Mouse (Mus musculus): ENCODE data around the gene Lemd1. TPM values are rescaled to one million over a fixed set of nuclear protein-coding genes. Genes with fewer than 3 reads are reported as not detected.

Gene Lemd1
- polyA plus RNA-seq, 1 experiment from 2014 or later: 0.32 TPM

DNA sequence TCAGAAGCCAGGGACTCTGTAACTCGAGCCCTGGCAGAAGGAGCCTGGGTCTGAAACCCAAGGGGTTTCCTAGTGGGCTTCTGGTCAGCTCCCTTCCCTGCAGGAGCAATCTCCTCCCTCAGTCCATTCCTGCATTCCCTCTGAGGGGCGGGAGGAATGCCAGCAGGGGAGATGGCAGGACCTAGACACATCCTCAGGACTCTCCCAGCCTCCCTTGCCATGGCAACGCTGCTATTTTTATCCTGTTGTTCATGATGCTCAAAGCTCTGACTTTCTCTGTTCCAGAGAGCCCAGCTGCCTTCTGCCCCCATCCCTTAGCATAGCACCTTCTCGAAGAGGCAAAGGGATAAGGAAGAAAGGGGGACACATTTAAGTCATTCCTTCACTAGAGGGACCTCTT, 16.9 kb downstream of the Lemd1 start:
- no peak for ATAC-seq (ENCODE audit: low FRiP score, low TSS enrichment)
- 17% methylated on average over 4 of the region's 4 CpGs for WGBS

DNA sequence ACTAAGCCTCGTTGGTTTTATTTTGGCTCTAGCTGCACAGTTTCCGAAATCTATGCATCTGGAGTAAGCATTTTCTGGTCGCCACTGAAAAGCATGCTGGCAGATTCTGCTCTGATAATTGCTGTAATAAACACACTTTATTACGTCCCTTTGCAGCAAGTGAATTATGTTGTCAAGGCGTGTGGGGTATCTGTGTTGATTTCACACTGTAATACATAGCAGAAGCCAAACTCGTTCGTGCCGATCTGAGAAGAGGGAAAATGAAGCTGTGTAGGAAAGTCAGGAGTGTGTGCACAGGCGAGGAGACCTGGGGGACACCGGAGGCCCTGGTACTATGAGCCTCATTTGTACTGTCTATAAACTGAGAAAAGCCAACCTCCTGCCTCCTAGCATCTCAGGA, 18.2 kb downstream of the Lemd1 start:
- peaks cover 22% of the 10 kb centered on the region for H3K4me1 ChIP-seq (ENCODE audit: insufficient read depth, low read length)
- WGBS: 34% methylated on average over 10 of the region's 10 CpGs
- H3K9ac ChIP-seq (replicated peaks; ENCODE audit: low read length): no peak overlapping the region
- no peak for ATAC-seq (ENCODE audit: low FRiP score, low TSS enrichment)
- H3K4me3 ChIP-seq (ENCODE audit: low read length): no peak overlapping the region
- H3K9me3 ChIP-seq (ENCODE audit: low read length): no peaks in the 10 kb centered on the region
- no peak overlapping the region for H3K4me2 ChIP-seq (replicated peaks; ENCODE audit: low read depth, low read length)
- peaks cover 7% of the 10 kb centered on the region; the same call in 1 of the 2 replicates for H3K27me3 ChIP-seq (ENCODE audit: insufficient read depth, low read length)
- H3K27ac ChIP-seq (ENCODE audit: low read length): no peak overlapping the region
- H3K36me3 ChIP-seq (ENCODE audit: insufficient read depth, low read length): no peaks in the 10 kb centered on the region

More for the DNA sequence above, 16.9 kb downstream of the Lemd1 start:
- Histone ChIP-seq H3K27me3 (ENCODE audit: insufficient read depth, low read length) (peaks cover 7% of the 10 kb centered on the region; the same call in 1 of the 2 replicates), H3K4me1 (ENCODE audit: insufficient read depth, low read length) (peaks cover 22% of the 10 kb centered on the region), H3K4me3 (ENCODE audit: low read length) (no peak overlapping the region), H3K4me2 (replicated peaks; ENCODE audit: low read depth, low read length) (no peak overlapping the region), H3K36me3 (ENCODE audit: insufficient read depth, low read length) (no peaks in the 10 kb centered on the region), H3K9ac (replicated peaks; ENCODE audit: low read length) (no peak overlapping the region), H3K27ac (ENCODE audit: low read length) (no peak overlapping the region), H3K9me3 (ENCODE audit: low read length) (no peaks in the 10 kb centered on the region)

- peaks cover 11% of the 10 kb centered on the region; the same call in 1 of the 2 replicates for H3K27me3 ChIP-seq (ENCODE audit: insufficient read depth, low read length)
- no peak overlapping the region for H3K9ac ChIP-seq (replicated peaks; ENCODE audit: low read length)
- peaks cover 15% of the 10 kb centered on the region for H3K4me1 ChIP-seq (ENCODE audit: insufficient read depth, low read length)
- no peak for ATAC-seq (ENCODE audit: low FRiP score, low TSS enrichment)
- no peaks in the 10 kb centered on the region for H3K36me3 ChIP-seq (ENCODE audit: insufficient read depth, low read length)
- no peaks in the 10 kb centered on the region for H3K9me3 ChIP-seq (ENCODE audit: low read length)
- WGBS: 26% methylated on average over 7 of the region's 7 CpGs
- no peak overlapping the region for H3K4me3 ChIP-seq (ENCODE audit: low read length)
- no peak overlapping the region for H3K27ac ChIP-seq (ENCODE audit: low read length)
- no peak overlapping the region for H3K4me2 ChIP-seq (replicated peaks; ENCODE audit: low read depth, low read length)
Observed at GRCm38 (mm10) chr1:132210922-132211321, 19.7 kb downstream of the Lemd1 start.

DNA sequence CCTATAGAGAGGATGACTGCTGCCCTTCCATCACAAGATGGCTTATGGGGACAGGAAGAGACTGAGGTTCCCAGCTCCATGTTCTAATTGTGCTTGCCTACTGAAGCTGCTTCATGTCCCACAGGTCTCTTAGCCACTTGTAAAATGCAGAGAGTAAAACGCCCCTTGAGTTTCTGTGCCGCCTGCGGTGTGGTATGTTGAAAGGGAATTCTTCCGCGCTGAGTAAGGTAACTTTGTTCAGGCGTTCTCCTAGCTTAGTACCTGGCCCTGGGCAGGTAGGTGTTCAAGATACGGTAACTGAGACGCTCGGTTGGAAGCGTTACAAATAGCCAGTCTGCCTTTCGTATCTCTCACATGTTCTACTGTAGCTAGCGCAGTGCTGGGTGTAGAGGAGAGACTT, 20.4 kb downstream of the Lemd1 start:
- H3K36me3 ChIP-seq (ENCODE audit: insufficient read depth, low read length): no peaks in the 10 kb centered on the region
- peaks cover 12% of the 10 kb centered on the region; the same call in 1 of the 2 replicates for H3K27me3 ChIP-seq (ENCODE audit: insufficient read depth, low read length)
- peaks cover 12% of the 10 kb centered on the region for H3K4me1 ChIP-seq (ENCODE audit: insufficient read depth, low read length)
- no peak overlapping the region for H3K9ac ChIP-seq (replicated peaks; ENCODE audit: low read length)
- peak overlapping the region; percentile 37; the same call in 1 of the 2 replicates for H3K4me3 ChIP-seq (ENCODE audit: low read length)
- ATAC-seq (ENCODE audit: low FRiP score, low TSS enrichment): 0 out of 2 replicates have a peak, but pooled peaks have one; percentile 36
- no peaks in the 10 kb centered on the region for H3K9me3 ChIP-seq (ENCODE audit: low read length)
- H3K27ac ChIP-seq (ENCODE audit: low read length): no peak overlapping the region
- WGBS: 41% methylated on average over 12 of the region's 12 CpGs
- peak overlapping the region; percentile 51 for H3K4me2 ChIP-seq (replicated peaks; ENCODE audit: low read depth, low read length)

GRCm38 (mm10) chr1:132212218-132212617, 21.0 kb downstream of the Lemd1 start:
- 0 out of 2 replicates have a peak, but pooled peaks have one; percentile 35 for ATAC-seq (ENCODE audit: low FRiP score, low TSS enrichment)

DNA sequence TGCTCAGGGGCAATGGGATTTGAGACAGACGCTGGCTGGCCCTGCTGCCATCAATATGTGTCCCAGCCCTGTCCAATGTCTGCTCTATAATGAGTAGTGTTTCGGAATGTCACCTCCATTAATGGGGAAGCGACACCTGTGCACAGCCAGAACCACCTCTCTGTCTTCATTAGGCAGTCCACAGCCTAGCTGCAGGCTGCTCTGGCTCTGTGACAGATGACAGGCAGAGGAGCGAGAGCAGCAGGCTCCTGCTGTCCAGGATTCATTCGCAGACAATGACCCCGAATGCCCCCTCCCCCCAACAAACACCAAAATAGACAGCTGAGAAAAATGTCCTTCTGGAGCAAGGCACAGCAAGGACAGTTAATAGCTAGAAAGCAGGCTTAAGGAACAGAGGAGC, 21.8 kb downstream of the Lemd1 start:
- no peak overlapping the region for H3K4me2 ChIP-seq (replicated peaks; ENCODE audit: low read depth, low read length)
- H3K9me3 ChIP-seq (ENCODE audit: low read length): no peaks in the 10 kb centered on the region
- H3K36me3 ChIP-seq (ENCODE audit: insufficient read depth, low read length): no peaks in the 10 kb centered on the region
- no peak overlapping the region for H3K4me3 ChIP-seq (ENCODE audit: low read length)
- H3K4me1 ChIP-seq (ENCODE audit: insufficient read depth, low read length): peaks cover 12% of the 10 kb centered on the region
- no peak overlapping the region for H3K27ac ChIP-seq (ENCODE audit: low read length)
- peaks cover 12% of the 10 kb centered on the region; the same call in 1 of the 2 replicates for H3K27me3 ChIP-seq (ENCODE audit: insufficient read depth, low read length)
- no peak for ATAC-seq (ENCODE audit: low FRiP score, low TSS enrichment)
- H3K9ac ChIP-seq (replicated peaks; ENCODE audit: low read length): no peak overlapping the region
- WGBS: 41% methylated on average over 6 of the region's 6 CpGs

More at GRCm38 (mm10) chr1:132212218-132212617, 21.0 kb downstream of the Lemd1 start:
- H3K36me3 ChIP-seq (ENCODE audit: insufficient read depth, low read length): no peaks in the 10 kb centered on the region
- peak overlapping the region; percentile 37 for H3K4me3 ChIP-seq (ENCODE audit: low read length)
- H3K9me3 ChIP-seq (ENCODE audit: low read length): no peaks in the 10 kb centered on the region
- no peak overlapping the region for H3K9ac ChIP-seq (replicated peaks; ENCODE audit: low read length)
- WGBS: 4% methylated on average over 20 of the region's 20 CpGs
- peaks cover 12% of the 10 kb centered on the region; the same call in 1 of the 2 replicates for H3K27me3 ChIP-seq (ENCODE audit: insufficient read depth, low read length)
- peak overlapping the region; percentile 51 for H3K4me2 ChIP-seq (replicated peaks; ENCODE audit: low read depth, low read length)
- peaks cover 12% of the 10 kb centered on the region for H3K4me1 ChIP-seq (ENCODE audit: insufficient read depth, low read length)
- H3K27ac ChIP-seq (ENCODE audit: low read length): no peak overlapping the region

- peaks cover 12% of the 10 kb centered on the region; the same call in 1 of the 2 replicates for H3K27me3 ChIP-seq (ENCODE audit: insufficient read depth, low read length)
- H3K9me3 ChIP-seq (ENCODE audit: low read length): no peaks in the 10 kb centered on the region
- no peak overlapping the region for H3K9ac ChIP-seq (replicated peaks; ENCODE audit: low read length)
- no peak overlapping the region for H3K27ac ChIP-seq (ENCODE audit: low read length)
- H3K36me3 ChIP-seq (ENCODE audit: insufficient read depth, low read length): no peaks in the 10 kb centered on the region
- no peak for ATAC-seq (ENCODE audit: low FRiP score, low TSS enrichment)
- 50% methylated on average over 3 of the region's 3 CpGs for WGBS
- peaks cover 8% of the 10 kb centered on the region; the same call in 1 of the 2 replicates for H3K4me1 ChIP-seq (ENCODE audit: insufficient read depth, low read length)
- no peak overlapping the region for H3K4me2 ChIP-seq (replicated peaks; ENCODE audit: low read depth, low read length)
- H3K4me3 ChIP-seq (ENCODE audit: low read length): no peak overlapping the region
Observed at GRCm38 (mm10) chr1:132216276-132216675, 25.0 kb downstream of the Lemd1 start.

GRCm38 (mm10) chr1:132221627-132222026, 30.4 kb downstream of the Lemd1 start:
- H3K4me1 ChIP-seq (ENCODE audit: insufficient read depth, low read length): no peaks in the 10 kb centered on the region
- no peak overlapping the region for H3K9ac ChIP-seq (replicated peaks; ENCODE audit: low read length)
- ATAC-seq (ENCODE audit: low FRiP score, low TSS enrichment): no peak

DNA sequence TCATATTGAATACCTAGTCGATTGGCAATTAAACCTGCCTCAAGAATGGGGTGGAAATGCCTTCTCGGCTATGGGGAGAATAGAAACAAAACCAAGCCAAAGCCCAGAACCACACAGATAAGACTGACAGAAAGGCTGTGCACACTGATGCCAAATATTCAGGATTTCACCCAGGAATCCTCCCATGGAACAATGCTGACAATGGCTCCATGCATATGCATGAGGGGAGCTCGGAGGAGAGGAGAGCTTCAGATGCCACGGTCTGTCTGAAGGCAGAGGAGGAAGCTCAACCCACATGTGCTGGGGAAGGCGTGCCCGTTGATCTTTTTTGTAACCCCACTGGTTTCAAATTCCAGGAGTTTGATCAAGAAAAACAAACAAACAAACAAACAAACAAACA, 30.9 kb downstream of the Lemd1 start:
- Histone ChIP-seq H3K27ac (ENCODE audit: low read length) (no peak overlapping the region), H3K36me3 (ENCODE audit: insufficient read depth, low read length) (no peaks in the 10 kb centered on the region), H3K9ac (replicated peaks; ENCODE audit: low read length) (no peak overlapping the region), H3K4me2 (replicated peaks; ENCODE audit: low read depth, low read length) (no peak overlapping the region), H3K27me3 (ENCODE audit: insufficient read depth, low read length) (peaks cover 9% of the 10 kb centered on the region; the same call in 1 of the 2 replicates), H3K4me1 (ENCODE audit: insufficient read depth, low read length) (no peaks in the 10 kb centered on the region), H3K9me3 (ENCODE audit: low read length) (no peaks in the 10 kb centered on the region), H3K4me3 (ENCODE audit: low read length) (no peak overlapping the region)
- no peak for ATAC-seq (ENCODE audit: low FRiP score, low TSS enrichment)
- WGBS: 43% methylated on average over 6 of the region's 6 CpGs

More at GRCm38 (mm10) chr1:132221627-132222026, 30.4 kb downstream of the Lemd1 start:
- Histone ChIP-seq H3K36me3 (ENCODE audit: insufficient read depth, low read length) (no peaks in the 10 kb centered on the region), H3K4me2 (replicated peaks; ENCODE audit: low read depth, low read length) (no peak overlapping the region), H3K27ac (ENCODE audit: low read length) (no peak overlapping the region), H3K4me3 (ENCODE audit: low read length) (no peak overlapping the region), H3K27me3 (ENCODE audit: insufficient read depth, low read length) (peaks cover 9% of the 10 kb centered on the region; the same call in 1 of the 2 replicates), H3K9me3 (ENCODE audit: low read length) (no peaks in the 10 kb centered on the region)
- 48% methylated on average over 2 of the region's 2 CpGs for WGBS

GRCm38 (mm10) chr1:132226297-132227080, 35.3 kb downstream of the Lemd1 start:
- no peak overlapping the region for H3K4me2 ChIP-seq (replicated peaks; ENCODE audit: low read depth, low read length)
- H3K36me3 ChIP-seq (ENCODE audit: insufficient read depth, low read length): no peaks in the 10 kb centered on the region
- no peaks in the 10 kb centered on the region for H3K4me1 ChIP-seq (ENCODE audit: insufficient read depth, low read length)
- H3K27me3 ChIP-seq (ENCODE audit: insufficient read depth, low read length): peaks cover 7% of the 10 kb centered on the region; the same call in 1 of the 2 replicates
- H3K4me3 ChIP-seq (ENCODE audit: low read length): no peak overlapping the region
- 66% methylated on average over 12 of the region's 13 CpGs for WGBS
- H3K9ac ChIP-seq (replicated peaks; ENCODE audit: low read length): no peak overlapping the region
- H3K9me3 ChIP-seq (ENCODE audit: low read length): no peaks in the 10 kb centered on the region
- H3K27ac ChIP-seq (ENCODE audit: low read length): no peak overlapping the region
- no peak for ATAC-seq (ENCODE audit: low FRiP score, low TSS enrichment)
